Mouse (Mus musculus) right cerebral cortex, postnatal 36 days (tissue): Measurements from ENCODE around the gene Nptn.

Experiments used
- DNase-seq, 2 experiments: peaks; one replicate each; pipeline ENCODE4 v3.0.0; 2022; ENCODE audit warnings: low spot score in 2 of 2, mixed read lengths in 1 of 2

Gene Nptn

GRCm38 (mm10) chr9:58581958-58582540 lies at the start of gene Nptn:
TSS of gene Nptn (plus strand) at chr9:58582240.
- DNase-seq, result peak; percentile 94 to 96

DNA sequence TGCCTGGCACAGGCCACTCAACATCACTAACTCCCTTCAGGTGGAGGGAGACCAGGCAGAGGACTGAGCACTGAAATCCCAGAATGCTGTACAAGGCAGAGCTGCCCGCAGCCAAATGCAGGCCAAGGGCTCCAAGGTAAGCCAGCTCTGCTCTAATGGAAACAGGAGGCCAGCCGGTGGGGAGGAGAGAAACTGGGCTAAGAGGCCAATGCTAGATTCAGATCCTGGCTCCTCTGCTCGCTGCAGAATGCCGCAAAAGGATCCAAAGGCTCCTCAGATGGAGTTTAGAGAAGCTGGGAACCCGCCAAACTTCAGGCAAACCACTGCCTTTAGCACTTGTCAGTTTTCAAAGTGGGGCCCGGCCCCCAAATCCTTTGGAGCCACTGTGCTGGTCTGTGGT lies 48.7 kb upstream of the Nptn start:
- no peak for DNase-seq

DNA sequence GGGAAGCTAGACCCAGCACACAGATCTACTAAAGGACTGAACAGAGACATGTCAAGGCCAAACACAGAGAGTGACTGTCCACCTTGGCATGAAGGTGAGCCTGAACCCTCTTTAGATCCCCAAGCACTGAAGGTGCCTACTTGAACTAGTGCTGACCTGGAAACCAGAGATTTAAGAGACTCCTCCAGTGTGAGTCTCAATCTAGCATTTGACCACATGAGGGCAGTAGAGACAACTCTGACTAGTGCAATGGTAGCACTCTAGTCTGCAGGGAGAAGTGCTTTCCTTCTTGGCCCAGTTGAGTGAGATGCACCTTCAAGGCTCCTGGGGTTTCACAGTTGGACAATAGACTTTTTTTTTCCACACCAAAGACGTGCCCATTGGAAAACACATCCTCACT lies 47.3 kb upstream of the Nptn start:
- no peak for DNase-seq

DNA sequence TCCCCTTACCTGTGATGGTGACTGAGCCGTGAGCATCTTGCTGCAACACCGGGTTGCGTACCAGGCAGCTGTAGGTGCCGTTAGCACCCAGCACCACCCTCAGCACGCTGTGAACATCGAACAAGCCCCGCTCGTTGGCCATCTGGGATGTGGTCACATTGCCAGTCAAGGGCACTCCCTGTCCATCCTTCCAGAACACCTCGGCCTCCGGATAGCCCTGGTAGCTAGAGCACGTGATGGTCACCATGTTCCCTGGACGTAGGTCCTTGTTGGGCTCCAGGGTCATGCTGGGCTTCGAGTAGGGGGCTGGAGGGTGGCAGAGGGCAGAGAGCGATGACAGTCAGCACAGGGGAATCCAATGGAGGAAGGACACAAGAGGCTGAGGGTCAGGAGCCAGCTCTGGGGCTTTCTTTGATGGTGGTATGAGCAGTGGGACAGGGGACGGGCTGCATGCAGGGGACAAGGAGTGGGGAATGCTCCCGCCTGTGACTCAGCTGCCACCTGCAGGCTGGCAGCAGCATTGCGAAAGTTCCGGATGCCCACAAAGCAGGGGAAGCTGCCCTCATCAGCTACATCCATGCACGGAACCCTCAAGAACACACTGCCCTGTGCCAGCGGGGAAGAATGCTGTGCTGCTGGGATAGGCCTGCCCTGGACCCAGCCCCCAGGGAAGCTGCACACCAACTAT lies 46.4 kb upstream of the Nptn start:
- DNase-seq, result no peak

DNA sequence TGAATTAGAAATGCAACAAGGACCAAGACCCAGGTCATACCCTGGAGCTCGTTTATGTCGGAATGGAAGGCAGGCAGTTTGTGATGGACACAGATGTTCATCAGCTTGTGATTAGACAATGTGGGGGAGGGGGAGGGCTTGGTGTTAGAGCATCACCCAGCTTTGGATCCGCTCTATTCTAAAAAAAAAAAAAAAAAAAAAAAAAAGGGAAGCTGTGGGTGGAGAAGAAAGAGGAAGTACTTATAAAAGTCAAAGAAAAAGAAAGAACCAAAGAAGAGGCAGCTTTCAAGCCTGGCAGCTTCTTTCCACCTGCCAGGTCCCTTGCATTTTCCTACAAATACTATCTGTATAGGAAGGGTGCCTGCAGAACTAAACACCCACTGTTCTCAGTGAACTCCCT lies 44.3 kb upstream of the Nptn start:
- no peak for DNase-seq

GRCm38 (mm10) chr9:58539886-58540285 lies 42.2 kb upstream of the Nptn start:
- DNase-seq, result no peak

DNA sequence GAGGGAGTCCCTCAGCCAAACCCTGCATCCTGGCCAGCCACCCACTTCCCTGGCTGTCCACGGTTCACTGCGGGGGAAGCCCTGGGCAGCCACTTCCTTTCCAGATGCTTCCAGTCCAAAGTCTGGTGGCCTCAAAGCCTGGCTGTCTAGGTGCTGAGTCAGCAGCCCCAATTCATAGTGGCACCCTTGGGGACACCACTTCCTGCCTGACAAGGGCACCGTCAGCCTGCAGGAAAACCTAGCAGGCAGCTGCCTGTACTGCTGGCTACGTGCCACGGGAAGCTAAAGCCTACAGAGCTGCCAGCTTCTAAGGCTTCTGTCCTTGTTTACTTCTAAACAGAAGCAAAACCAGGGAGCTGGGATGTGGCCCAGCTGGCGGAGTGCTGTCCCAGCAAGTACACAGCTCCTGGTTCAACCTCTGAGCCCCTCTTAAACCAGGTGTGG lies 40.1 kb upstream of the Nptn start:
- peak; percentile 54 to 70 for DNase-seq

- DNase-seq, result peak in 1 of 2 experiments; percentile 55
These were observed 37.1 kb upstream of the Nptn start for GRCm38 (mm10) chr9:58544879-58545324.

DNA sequence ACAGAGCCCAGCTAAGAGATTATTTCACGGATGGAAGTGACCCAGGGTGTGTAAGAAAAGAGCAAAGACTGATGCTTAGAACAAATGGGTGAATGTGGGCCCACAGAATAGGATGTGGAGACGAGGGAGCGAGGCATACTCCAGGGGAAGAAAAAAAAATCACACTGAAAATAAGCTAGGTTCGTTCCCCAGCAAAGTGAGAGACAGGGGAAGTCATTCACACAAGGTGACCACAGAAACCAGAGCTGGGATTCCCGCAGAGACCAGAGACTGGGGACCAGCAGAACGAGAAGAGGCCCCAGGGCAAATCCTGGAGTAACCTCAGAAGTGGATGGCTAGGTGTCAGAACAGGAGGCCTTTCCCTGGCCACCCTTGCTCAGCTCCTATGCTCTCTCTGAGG lies 36.6 kb upstream of the Nptn start:
- no peak for DNase-seq

DNA sequence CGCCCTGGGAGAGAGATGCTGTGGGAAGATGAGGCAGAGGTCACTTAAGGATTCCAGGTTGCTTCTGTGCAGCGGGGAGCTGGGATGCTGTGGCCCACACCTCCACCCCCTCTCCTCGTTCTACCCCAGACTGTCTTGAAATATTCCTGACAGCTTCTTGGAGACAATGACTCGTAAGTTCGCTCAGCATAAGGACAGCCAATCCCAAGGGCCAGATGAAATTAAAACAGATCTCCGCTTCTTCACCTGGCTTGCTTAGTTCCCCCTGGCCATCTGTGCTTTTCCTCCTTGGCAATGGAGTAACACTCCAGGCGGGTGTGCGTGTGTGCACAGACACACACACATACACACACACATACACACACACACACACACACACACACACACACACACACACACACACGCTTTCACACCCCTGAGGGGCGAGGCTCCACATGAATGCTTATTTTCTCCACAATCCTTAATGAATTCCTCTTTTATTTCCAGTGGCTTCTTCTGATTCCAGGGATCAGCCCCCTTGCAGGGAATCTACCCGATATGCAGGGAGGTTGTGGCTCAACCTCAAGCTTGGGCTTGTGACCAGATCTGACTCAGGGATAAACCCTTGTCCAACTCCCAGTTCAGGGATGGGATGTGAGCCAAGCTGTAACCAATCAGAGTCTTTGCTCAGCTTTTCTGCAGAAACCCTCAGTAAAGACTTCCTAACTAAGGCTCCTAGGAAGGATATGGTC lies 35.2 kb upstream of the Nptn start:
- peak; percentile 55 to 74 for DNase-seq

DNA sequence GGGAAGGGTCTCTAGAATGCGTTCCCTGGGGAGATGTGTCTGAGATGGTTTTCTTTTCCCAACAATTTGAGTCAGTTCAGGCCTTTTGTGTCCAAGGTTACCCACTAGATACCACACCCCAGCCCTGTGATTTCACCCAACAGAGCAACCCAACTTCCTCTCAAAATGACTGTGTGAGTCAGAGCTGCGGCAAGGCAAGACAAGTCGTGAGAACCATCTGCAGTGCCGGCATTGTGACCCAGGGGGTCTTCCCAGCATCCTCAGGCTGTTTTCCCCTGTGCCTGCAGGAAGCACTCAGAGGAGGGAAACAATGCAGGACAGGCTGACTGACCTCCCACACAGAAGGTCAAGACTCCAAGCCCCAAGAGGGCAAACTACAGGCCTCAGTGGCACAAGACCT lies 33.1 kb upstream of the Nptn start:
- DNase-seq, result no peak

- no peak for DNase-seq
These were observed 32.3 kb upstream of the Nptn start for GRCm38 (mm10) chr9:58549694-58550093.

GRCm38 (mm10) chr9:58550928-58551327 lies 31.1 kb upstream of the Nptn start:
- DNase-seq, result no peak

- DNase-seq, result no peak
These were observed 30.0 kb upstream of the Nptn start for GRCm38 (mm10) chr9:58552083-58552482.

- no peak for DNase-seq
These were observed 27.8 kb upstream of the Nptn start for GRCm38 (mm10) chr9:58554056-58554907.

DNA sequence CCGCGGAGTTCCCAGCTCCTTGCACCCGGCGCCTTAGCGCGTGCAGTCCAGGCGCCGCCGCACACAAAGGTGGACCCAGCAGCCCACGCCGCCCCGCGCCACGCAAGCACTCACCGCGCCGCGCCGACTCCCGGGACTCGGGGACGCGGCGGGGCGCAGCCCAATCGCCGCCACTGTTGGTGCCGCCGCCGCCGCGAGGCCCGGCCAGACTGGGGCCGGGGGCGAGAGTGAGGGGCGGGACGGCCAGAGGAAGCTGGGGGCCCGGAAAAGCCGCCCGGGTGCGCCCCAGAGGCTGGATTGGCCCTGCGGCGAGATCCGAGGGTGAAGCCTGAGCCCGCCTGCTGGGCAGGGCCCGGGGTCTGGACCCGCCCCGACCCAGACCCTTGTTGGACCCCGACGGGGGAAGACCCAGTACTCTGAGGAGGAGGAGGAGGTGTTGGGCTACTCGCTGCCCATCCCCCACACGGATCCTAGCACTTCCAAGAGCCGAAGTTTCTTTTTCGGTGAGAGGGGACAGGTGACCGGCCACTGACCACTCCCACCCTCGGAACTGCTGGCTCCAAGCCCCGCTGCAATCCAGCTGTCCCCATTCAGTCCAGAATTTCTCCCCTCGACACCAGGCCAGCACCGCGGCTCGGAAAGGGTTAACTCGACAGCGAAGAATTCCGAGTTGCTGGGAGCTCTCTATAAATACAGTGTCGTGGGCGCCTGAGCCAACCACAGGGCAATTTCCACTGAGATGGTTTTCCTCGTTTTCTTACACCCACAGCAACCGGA lies 26.9 kb upstream of the Nptn start, which contains the start of gene Cd276:
Gene Cd276 (minus strand): TSS at position 530 of the 777 bp plus-strand sequence.
- DNase-seq, result peak; percentile 74 to 81

GRCm38 (mm10) chr9:58555685-58556414 lies 26.2 kb upstream of the Nptn start:
- DNase-seq, result no peak

DNA sequence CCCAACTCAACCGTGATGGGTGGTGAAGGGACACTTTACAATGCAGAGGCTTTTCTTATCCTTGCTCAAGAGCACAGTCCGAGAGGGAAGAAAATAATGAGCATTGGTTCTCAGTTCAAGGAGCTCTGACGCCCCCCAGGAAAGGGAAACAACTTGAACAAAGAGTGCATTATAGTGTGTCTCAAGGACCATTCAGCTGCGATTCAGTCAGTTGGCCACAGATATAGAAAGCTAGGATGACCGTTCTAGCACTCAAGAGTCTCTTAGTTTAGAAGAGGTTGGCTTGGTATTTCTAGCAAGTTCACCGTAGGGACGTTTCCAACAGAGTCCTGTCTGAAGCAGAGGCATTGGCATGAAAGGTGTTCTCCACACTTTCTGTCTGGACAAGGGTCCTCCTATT lies 25.4 kb upstream of the Nptn start:
- no peak for DNase-seq

GRCm38 (mm10) chr9:58557457-58558455 lies 24.3 kb upstream of the Nptn start:
- no peak for DNase-seq
